Mouse (Mus musculus) erythroblast, embryonic 14.5 days (primary cell): Measurements from ENCODE around the gene Gtf2ird1.

Source experiments
- GATA1 ChIP-seq: IDR thresholded peaks from 2 replicates; pipeline ENCODE4 v1.6.1; 2012; ENCODE audit warnings: low read length, inconsistent platforms, mixed read lengths
- TAL1 ChIP-seq: IDR thresholded peaks from 3 replicates; pipeline ENCODE4 v1.6.1; 2012; ENCODE audit warnings: low read length, inconsistent platforms, mixed read lengths

GRCm38 (mm10) chr5:134393624-134394023 lies 62.9 kb downstream of the Gtf2ird1 start:
- TF ChIP-seq GATA1: no peak
- no peak for TF ChIP-seq TAL1
